Mouse (Mus musculus): ENCODE results near the gene Gm10358.
"Not testable (repeated sequence)": the region's sequence is repeated elsewhere in the genome, so short reads cannot be mapped to it uniquely, and the experiment has no call there.

Gm10358 gene

GRCm38 (mm10) chr8:75406489-75406888 is at the start of gene Gm10358:
Gene Gm10358 (minus strand): TSS chr8:75406589.
- in situ Hi-C loops (cut with MboI; ENCODE audit: unreplicated experiment in 2 of 2): no loop called here

- in situ Hi-C loops (cut with MboI; ENCODE audit: unreplicated experiment in 2 of 2): no loop called here
These were observed 42.0 kb upstream of the Gm10358 start, which contains the start of gene Iqcm for GRCm38 (mm10) chr8:75448394-75448793. Gene Iqcm (plus strand): TSS chr8:75448694.

DNA sequence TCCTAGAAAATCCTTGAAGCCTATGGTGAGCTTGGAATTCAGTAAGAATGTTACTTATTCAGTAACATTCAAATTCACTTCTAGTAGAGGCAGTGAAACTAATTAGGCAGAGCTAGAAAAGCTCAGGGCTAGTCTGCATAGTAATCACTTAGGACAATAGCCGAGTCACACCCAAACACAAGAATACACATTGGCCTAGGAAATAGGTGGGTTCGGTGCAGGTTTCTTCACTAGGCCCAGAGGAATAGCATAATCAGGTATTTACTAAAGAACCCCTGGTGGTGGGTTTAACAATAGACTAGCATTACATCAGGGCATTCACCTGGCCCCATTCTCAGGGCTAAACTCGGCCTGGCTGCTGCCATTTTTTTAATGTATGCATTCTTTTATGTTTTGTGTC is 9.3 kb upstream of the Gm10358 start:
- in situ Hi-C loops (cut with MboI; ENCODE audit: unreplicated experiment in 2 of 2): not testable (repeated sequence)

GRCm38 (mm10) chr8:75384770-75385290 is 21.6 kb downstream of the Gm10358 start:
- in situ Hi-C loops (cut with MboI; ENCODE audit: unreplicated experiment in 2 of 2): no loop called here

DNA sequence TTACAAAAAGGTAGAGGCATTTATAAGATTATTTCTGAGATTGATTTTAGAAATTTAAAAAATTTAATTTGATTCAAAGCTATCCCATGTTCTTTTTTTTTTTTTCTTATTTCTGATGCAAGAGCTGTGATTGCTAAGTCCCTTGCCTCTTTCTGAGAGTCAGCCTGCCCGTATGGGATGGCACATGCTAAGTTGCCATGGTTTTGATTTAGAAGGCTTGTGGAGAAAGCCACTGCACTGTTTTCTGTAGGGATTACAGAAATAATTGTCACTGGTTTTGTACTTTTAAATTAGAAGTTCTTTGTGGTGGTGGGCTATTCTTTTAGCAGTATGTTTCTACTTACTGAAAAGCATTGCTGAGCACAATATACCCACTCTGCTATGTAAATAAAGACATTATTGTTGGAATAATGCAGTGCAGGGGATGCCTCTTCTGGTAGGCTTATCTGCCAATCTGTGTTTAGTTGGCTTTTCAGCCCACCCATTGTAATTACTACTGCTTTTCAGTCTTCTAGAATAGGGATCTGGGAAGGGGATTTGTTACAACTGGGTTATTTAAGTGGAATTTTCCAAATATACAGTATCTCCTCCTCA is 30.8 kb downstream of the Gm10358 start:
- in situ Hi-C loops (cut with MboI; ENCODE audit: unreplicated experiment in 2 of 2): no loop called here

GRCm38 (mm10) chr8:75372006-75372405 is 34.4 kb downstream of the Gm10358 start:
- in situ Hi-C loops (cut with MboI; ENCODE audit: unreplicated experiment in 2 of 2): no loop called here
